Mouse (Mus musculus) mouse embryonic stem cell (cell line): ENCODE results near the gene Btnl4.

Source experiments
- in situ Hi-C, 2 experiments: fragments of 300-500 bp; cut with MboI; formaldehyde crosslinking; loops; 1 replicate in 1 of 2; 3 replicates in 1 of 2; pipeline ENCODE4 v1.14.3; 2019 to 2020; ENCODE audit warnings: low sequenced_read_pairs in 2 of 2, low pct_unique_long_range_greater_than_20kb in 1 of 2, mixed read lengths in 1 of 2; ENCODE audit not compliant: unreplicated experiment in 1 of 2

The Btnl4 gene

GRCm38 (mm10) chr17:34441990-34442389, 35.1 kb downstream of the Btnl4 start:
- in situ Hi-C loops: loop anchor here in 1 of 2 experiments (10.0 kb wide), 1 partner anchor 113 kb away; no protein-coding TSS in a partner anchor

- in situ Hi-C loops: loop anchor here in 1 of 2 experiments (10.0 kb wide), 1 partner anchor 115 kb away; no protein-coding TSS in a partner anchor
Measured at GRCm38 (mm10) chr17:34439795-34440194, 37.3 kb downstream of the Btnl4 start.

- in situ Hi-C loops: no loop called here
Measured at GRCm38 (mm10) chr17:34438588-34438987, 38.5 kb downstream of the Btnl4 start.

DNA sequence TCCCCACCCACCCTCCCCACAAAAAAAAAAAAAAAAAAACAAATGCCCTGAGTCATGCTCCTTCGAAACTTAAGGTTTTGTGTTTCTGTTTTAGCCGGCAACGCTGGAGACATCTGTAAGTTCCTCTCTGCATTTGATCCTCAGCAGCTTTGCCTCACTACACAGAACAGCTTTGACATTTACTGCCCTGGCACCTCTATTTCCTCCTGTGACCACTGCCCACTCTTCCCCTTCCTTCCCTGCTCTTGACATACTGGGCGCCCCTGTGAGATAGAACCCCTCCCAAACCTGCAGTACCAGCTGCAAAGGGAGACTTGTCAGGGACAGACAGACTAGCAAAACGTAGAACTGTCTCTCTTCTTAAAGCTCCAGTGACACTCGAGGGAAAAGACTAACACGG, 39.5 kb downstream of the Btnl4 start:
- in situ Hi-C loops: no loop called here

GRCm38 (mm10) chr17:34437120-34437519, 40.0 kb downstream of the Btnl4 start:
- in situ Hi-C loops: no loop called here

- in situ Hi-C loops: no loop called here
Measured at GRCm38 (mm10) chr17:34427597-34427996, 49.5 kb downstream of the Btnl4 start.

- in situ Hi-C loops: no loop called here
Measured at GRCm38 (mm10) chr17:34420014-34420413, 57.1 kb downstream of the Btnl4 start.
